Mouse (Mus musculus): ENCODE data around the gene Vmn1r170. TPM values are rescaled to one million over a fixed set of nuclear protein-coding genes. Genes with fewer than 3 reads are reported as not detected.
"Not testable (repeated sequence)": the region's sequence is repeated elsewhere in the genome, so short reads cannot be mapped to it uniquely, and the experiment has no call there.

Vmn1r170 gene
- not detected for total RNA-seq (2021)

DNA sequence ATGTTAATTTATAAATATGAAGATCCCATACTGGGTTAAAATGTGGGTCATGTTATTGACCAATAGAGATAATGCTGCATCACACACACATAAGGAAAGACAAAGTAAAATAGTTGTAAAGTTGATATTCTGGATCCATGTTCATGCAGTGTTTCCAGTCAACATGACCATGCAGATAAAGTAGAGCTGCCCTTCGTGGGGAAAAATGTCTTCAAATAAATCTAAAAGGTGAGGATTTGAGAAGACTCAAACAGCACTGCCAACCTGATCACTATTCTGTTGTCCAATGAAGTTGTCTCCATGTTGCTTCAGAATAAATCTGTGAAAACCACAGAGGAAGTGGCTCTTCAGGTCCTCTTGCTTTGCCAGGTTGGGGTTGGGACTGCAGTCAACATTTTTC lies at the start of gene Vmn1r170:
Gene Vmn1r170 (plus strand): TSS at position 301 of the 400 bp plus-strand sequence.
- not testable (repeated sequence) for DNase-seq

DNA sequence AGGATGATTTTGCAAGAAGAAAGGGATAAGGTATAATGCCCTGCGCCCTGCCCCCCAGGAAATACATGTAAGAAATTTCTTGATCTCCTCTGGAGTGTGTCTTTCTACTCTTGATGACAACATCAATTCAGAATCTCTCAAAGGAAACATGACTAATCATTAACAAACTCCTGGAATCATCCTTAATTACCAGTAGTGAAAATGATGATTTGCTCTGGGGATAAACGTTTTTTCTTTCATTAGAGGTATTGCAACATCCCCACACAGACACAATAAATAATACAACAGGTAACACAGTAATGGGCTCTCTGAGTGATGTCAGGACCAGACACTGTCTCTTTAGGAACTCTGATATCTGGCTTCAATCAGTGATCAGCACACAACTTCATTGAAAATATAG lies 30.7 kb upstream of the Vmn1r170 start, which contains the start of gene Vmn1r169:
Gene Vmn1r169 (plus strand): TSS at position 301 of the 400 bp plus-strand sequence.
- not testable (repeated sequence) for DNase-seq

DNA sequence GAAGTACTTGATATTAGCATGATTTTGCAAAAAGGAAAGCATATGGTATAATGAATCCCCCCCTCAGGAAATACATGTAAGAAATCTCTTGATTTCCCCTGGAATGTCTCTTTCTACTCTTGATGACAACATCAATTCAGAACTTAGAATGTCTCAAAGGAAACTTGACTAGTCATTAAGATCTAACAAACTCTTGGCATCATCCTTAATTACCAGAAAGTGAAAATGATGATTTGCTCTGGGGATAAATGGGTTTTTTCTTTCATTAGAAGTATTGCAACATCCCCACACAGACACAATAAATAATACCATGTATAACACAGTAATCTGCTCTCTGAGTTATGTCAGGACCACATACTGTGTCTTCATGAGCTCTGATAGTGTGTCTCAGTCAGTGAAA lies 24.4 kb downstream of the Vmn1r170 start, which contains the start of gene Vmn1r171:
Gene Vmn1r171 (plus strand): TSS at position 301 of the 400 bp plus-strand sequence.
- no peak for DNase-seq

Other genes with a start within 250 kb of the Vmn1r170 start
- under 1 TPM in 1 of 2 experiments, not detected in 1; 0.22 TPM for gene Nlrp5, start 220.3 kb upstream of the Vmn1r170 start, total RNA-seq (2021)
- not detected for gene Vmn1r167, start 99.0 kb upstream of the Vmn1r170 start, total RNA-seq (2021)
- not detected for gene Vmn1r168, start 66.4 kb upstream of the Vmn1r170 start, total RNA-seq (2021)
- not detected for gene Vmn1r169, start 30.6 kb upstream of the Vmn1r170 start, total RNA-seq (2021)
- not detected for gene Vmn1r171, start 24.5 kb downstream of the Vmn1r170 start, total RNA-seq (2021)
- not detected for gene Vmn1r172, start 52.1 kb downstream of the Vmn1r170 start, total RNA-seq (2021)
- gene Vmn1r173, start 94.5 kb downstream of the Vmn1r170 start, total RNA-seq (2021): not detected
- not detected for gene Vmn1r174, start 146.1 kb downstream of the Vmn1r170 start, total RNA-seq (2021)
- not detected for gene Vmn1r175, start 204.5 kb downstream of the Vmn1r170 start, total RNA-seq (2021)
- gene Vmn1r176, start 231.2 kb downstream of the Vmn1r170 start, total RNA-seq (2021): not detected